Mouse (Mus musculus) embryonic fibroblast, embryonic 13.5 days (primary cell): ENCODE results near the gene Wdr66.

ENCODE experiments used
- CTCF ChIP-seq: IDR thresholded peaks from 2 replicates; pipeline ENCODE4 v1.5.1; 2011; ENCODE audit warnings: mild to moderate bottlenecking, control low read depth, low read length, moderate library complexity, borderline replicate concordance; ENCODE audit not compliant: insufficient read depth
- POLR2A ChIP-seq: IDR thresholded peaks from 2 replicates; pipeline ENCODE4 v1.6.1; 2011; ENCODE audit warnings: low read depth, mild to moderate bottlenecking, control low read depth, low read length, moderate library complexity

DNA sequence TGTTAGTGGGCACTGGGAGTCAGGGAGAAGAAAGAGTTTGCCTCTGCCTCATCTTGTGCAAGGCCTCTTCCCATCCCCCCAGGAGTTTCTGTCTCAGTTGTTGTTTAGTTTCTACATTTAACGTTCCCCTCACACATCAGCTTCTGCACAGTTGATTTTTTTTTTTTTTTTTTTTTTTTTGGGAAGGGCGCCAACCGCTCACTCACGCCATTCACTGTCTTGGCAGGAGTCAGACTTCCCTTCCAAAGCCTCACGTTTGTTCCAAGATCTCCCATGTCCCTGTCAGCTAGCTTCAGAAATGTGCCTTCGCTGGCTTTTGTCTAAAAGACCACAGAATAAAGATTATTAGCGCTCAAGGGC is 25.4 kb downstream of the Wdr66 start:
- TF ChIP-seq CTCF (no peak), POLR2A (no peak)
